21 mouse cellular contexts compared by ENCODE assay signal in genomic region chr7:25429886-25430784, GRCm38 (mm10). TPM values are rescaled to one million over a fixed set of nuclear protein-coding genes. Genes with fewer than 3 reads are reported as not detected.
DNase-seq lines count a peak whose midpoint lies in the region; ATAC-seq and TF ChIP-seq lines count a peak whose summit lies in the region.
"Had no signal": no experiment of that assay in that cellular context is flagged by ENCODE, and none has a peak within 500 bp of the region (broad histone marks: within the 10 kb centered on the region; RNA-seq: fewer than 3 reads in every experiment).

No protein-coding gene starts in this region.

- whole genome bisulfite sequencing in heart, embryonic 10.5 days = 80% methylated on average over 4 of the region's 4 CpGs
- 48% methylated on average over 4 of the region's 4 CpGs for WGBS in intestine, postnatal 0 days
- WGBS in liver, embryonic 11.5 days = 83% methylated on average over 4 of the region's 4 CpGs

- H3K4me2 ChIP-seq in intestine, postnatal 0 days (replicated peaks; ENCODE audit: low read depth) = no peak overlapping the region
- H3K4me2 ChIP-seq in liver, embryonic 11.5 days = no peak overlapping the region
- H3K4me2 ChIP-seq: heart, embryonic 11.5 days had no signal

- H3K27me3 ChIP-seq in heart, embryonic 10.5 days (ENCODE audit: insufficient read depth, poor library complexity, severe bottlenecking) = no peaks in the 10 kb centered on the region
- H3K27me3 ChIP-seq in Patski = no peaks in the 10 kb centered on the region
- H3K27me3 ChIP-seq in intestine, postnatal 0 days (replicated peaks; ENCODE audit: control insufficient read depth, insufficient read depth, low read length) = no peaks in the 10 kb centered on the region
- no peaks in the 10 kb centered on the region for H3K27me3 ChIP-seq in liver, embryonic 11.5 days (replicated peaks; ENCODE audit: control insufficient read depth, insufficient read depth, low read length)

- no peak for TF ChIP-seq CTCF in Patski (IDR thresholded peaks at IDR 0.05)
- no peak for TF ChIP-seq CTCF in intestine, postnatal 0 days (IDR thresholded peaks at IDR 0.05; ENCODE audit: low read depth)

- no peak overlapping the region for H3K4me3 ChIP-seq in heart, embryonic 10.5 days
- H3K4me3 ChIP-seq in intestine, postnatal 0 days (ENCODE audit: low read depth, low read length) = no peak overlapping the region
- H3K4me3 ChIP-seq in liver, embryonic 11.5 days (ENCODE audit: low read depth, low read length) = no peak overlapping the region

- in situ Hi-C loops in Patski (cut with MboI; ENCODE audit: low pct_unique_long_range_greater_than_20kb) = loop anchor here (5.0 kb wide), 2 partner anchors 52 to 167 kb away; no protein-coding TSS in a partner anchor

- H3K27ac ChIP-seq in heart, embryonic 10.5 days = no peak overlapping the region
- H3K27ac ChIP-seq in intestine, postnatal 0 days (ENCODE audit: low read depth, low read length) = peak overlapping the region; percentile 74
- no peak overlapping the region for H3K27ac ChIP-seq in liver, embryonic 11.5 days (ENCODE audit: low read depth, low read length)
- H3K27ac ChIP-seq: hindbrain, postnatal 0 days; macrophage had no signal

- no peaks in the 10 kb centered on the region for H3K9me3 ChIP-seq in heart, embryonic 10.5 days
- no peaks in the 10 kb centered on the region for H3K9me3 ChIP-seq in intestine, postnatal 0 days (ENCODE audit: control insufficient read depth)
- no peaks in the 10 kb centered on the region for H3K9me3 ChIP-seq in liver, embryonic 11.5 days (ENCODE audit: control insufficient read depth, low read length)

- DNase-seq in heart, adult 11 months = peak; percentile 43
- DNase-seq in heart, embryonic 10.5 days (ENCODE audit: low spot score) = no peak
- DNase-seq in 3T3-L1 (ENCODE audit: low read depth, low spot score) = peak; percentile 66
- no peak for DNase-seq in Patski (ENCODE audit: low read depth, low spot score)
- DNase-seq in cerebellum, adult 11-12 months = no peak
- no peak for DNase-seq in liver, embryonic 11.5 days (ENCODE audit: low spot score)
- DNase-seq: cerebellum, postnatal 36 days; gastrocnemius, postnatal 10 days; heart, postnatal 36 days; right cerebral cortex, postnatal 4 days; thymus, postnatal 14 days had no signal

- CTCF ChIA-PET in Patski (lab: Charles Lee) = interaction anchor here (1.1 to 3.3 kb wide), 4 partner anchors 13 to 50 kb away, joined by 3 to 13 read pairs (median 4); no protein-coding TSS in a partner anchor

- H3K36me3 ChIP-seq in heart, embryonic 10.5 days = no peaks in the 10 kb centered on the region
- H3K36me3 ChIP-seq in intestine, postnatal 0 days (ENCODE audit: control insufficient read depth, insufficient read depth) = no peaks in the 10 kb centered on the region
- no peaks in the 10 kb centered on the region for H3K36me3 ChIP-seq in liver, embryonic 11.5 days (ENCODE audit: control insufficient read depth, insufficient read depth, low read length)

- H3K9ac ChIP-seq in intestine, postnatal 0 days (ENCODE audit: low read depth, low read length) = no peak overlapping the region
- H3K9ac ChIP-seq in liver, embryonic 11.5 days (ENCODE audit: low read depth, low read length) = no peak overlapping the region

- H3K4me1 ChIP-seq in heart, embryonic 10.5 days = 0 out of 2 replicates have a peak, but pooled peaks cover 8% of the 10 kb centered on the region
- H3K4me1 ChIP-seq in intestine, postnatal 0 days (replicated peaks; ENCODE audit: control insufficient read depth, insufficient read depth, low read length) = peaks cover 10% of the 10 kb centered on the region; the same call in 1 of the 2 replicates
- no peaks in the 10 kb centered on the region for H3K4me1 ChIP-seq in liver, embryonic 11.5 days (replicated peaks; ENCODE audit: control insufficient read depth, insufficient read depth, low read length)

- POLR2A ChIA-PET in Patski (lab: Charles Lee) = no interaction called here

- ATAC-seq in Patski = peak; percentile 83
- ATAC-seq in intestine, postnatal 0 days = peak; percentile 93
- ATAC-seq in megakaryocyte-erythroid progenitor cell, adult 5-6 weeks (replicated peaks; ENCODE audit: low FRiP score, low TSS enrichment, poor library complexity, severe bottlenecking) = no peak
- ATAC-seq in liver, embryonic 11.5 days (replicated peaks; ENCODE audit: low FRiP score) = no peak
- ATAC-seq: hindbrain, postnatal 0 days; midbrain, embryonic 16.5 days had no signal

RNA-seq across cellular contexts. Expression of gene Cxcl17, which starts 17.4 kb away (rescaled TPM):
- 0.32 and 0.36 TPM in 2 replicates for polyA plus RNA-seq in heart, embryonic 10.5 days (2016; fragmentation: Nextera tagmentation; extraction: Ambion mirVana)
- polyA plus RNA-seq in Patski (2021) = 0.10 TPM
- polyA plus RNA-seq in intestine, postnatal 0 days (2015; fragmentation: Nextera tagmentation; extraction: Ambion mirVana) = 0.16 TPM in 1 of 2 replicates, not detected in the other
- not detected in 2 replicates for total RNA-seq in megakaryocyte-erythroid progenitor cell, adult 5-6 weeks (2014; fragmentation: Nextera tagmentation)
- not detected in 2 replicates for total RNA-seq in megakaryocyte-erythroid progenitor cell, adult 5-6 weeks (2017)
- 0.38 TPM in 1 of 2 replicates, not detected in the other for polyA plus RNA-seq in liver, embryonic 11.5 days (2014; fragmentation: Nextera tagmentation; extraction: Ambion mirVana)
- total RNA-seq: gastrocnemius, postnatal 10 days; heart, postnatal 36 days; hindbrain, postnatal 0 days; left cerebral cortex, postnatal 36 days; liver, adult 2 months had no signal
- polyA plus RNA-seq: embryonic facial prominence, embryonic 11.5 days; heart, embryonic 11.5 days; liver, adult 2 months; macrophage; neural tube, embryonic 11.5 days had no signal

RNA-seq across cellular contexts. Expression of gene Lipe, which starts 31.6 kb away (rescaled TPM):
- 3.3 and 4.7 TPM in 2 replicates for polyA plus RNA-seq in heart, embryonic 10.5 days (2016; fragmentation: Nextera tagmentation; extraction: Ambion mirVana)
- 13.2 TPM for polyA plus RNA-seq in Patski (2021)
- polyA plus RNA-seq in intestine, postnatal 0 days (2015; fragmentation: Nextera tagmentation; extraction: Ambion mirVana) = 15.0 and 17.5 TPM in 2 replicates
- 7.1 and 12.6 TPM in 2 replicates for total RNA-seq in megakaryocyte-erythroid progenitor cell, adult 5-6 weeks (2014; fragmentation: Nextera tagmentation)
- 4.5 and 6.4 TPM in 2 replicates for total RNA-seq in megakaryocyte-erythroid progenitor cell, adult 5-6 weeks (2017)
- 2.3 and 2.5 TPM in 2 replicates for polyA plus RNA-seq in liver, embryonic 11.5 days (2014; fragmentation: Nextera tagmentation; extraction: Ambion mirVana)

RNA-seq across cellular contexts. Expression of gene Ceacam1, which starts 47.3 kb away (rescaled TPM):
- 1.3 and 1.6 TPM in 2 replicates for polyA plus RNA-seq in heart, embryonic 10.5 days (2016; fragmentation: Nextera tagmentation; extraction: Ambion mirVana)
- polyA plus RNA-seq in Patski (2021) = 1.2 TPM
- 59.1 and 92.6 TPM in 2 replicates for polyA plus RNA-seq in intestine, postnatal 0 days (2015; fragmentation: Nextera tagmentation; extraction: Ambion mirVana)
- 6.6 and 6.8 TPM in 2 replicates for total RNA-seq in megakaryocyte-erythroid progenitor cell, adult 5-6 weeks (2014; fragmentation: Nextera tagmentation)
- 1.3 and 6.4 TPM in 2 replicates for total RNA-seq in megakaryocyte-erythroid progenitor cell, adult 5-6 weeks (2017)
- 2.3 and 3.6 TPM in 2 replicates for polyA plus RNA-seq in liver, embryonic 11.5 days (2014; fragmentation: Nextera tagmentation; extraction: Ambion mirVana)

Comparison
In these comparisons a context has a peak if more than half of its experiments do, and no peak if none do; other contexts are left out.
1. DNase-seq: peak in heart, adult 11 months (single experiment) and 3T3-L1 (single experiment); none in heart, embryonic 10.5 days (single experiment), Patski (single experiment), cerebellum, adult 11-12 months (single experiment) and liver, embryonic 11.5 days (single experiment).
2. ATAC-seq: peak in Patski (single experiment) and intestine, postnatal 0 days (single experiment); none in megakaryocyte-erythroid progenitor cell, adult 5-6 weeks (single experiment) and liver, embryonic 11.5 days (single experiment).
3. RNA of gene Ceacam1, which starts 47.3 kb away (polyA plus RNA-seq): 59.1 to 92.6 TPM in intestine, postnatal 0 days; 2.3 to 3.6 TPM in liver, embryonic 11.5 days, 1.3 to 1.6 TPM in heart, embryonic 10.5 days and 1.2 TPM in Patski (single experiment); every median in the first group is over 10 times any median in the second.